Mouse (Mus musculus) C2C12 (cell line): ENCODE data around the gene Eml3. TPM values are rescaled to one million over a fixed set of nuclear protein-coding genes. Genes with fewer than 3 reads are reported as not detected.

Source experiments
- H3K27me3 ChIP-seq: one replicate; pipeline ENCODE4 v1.6.1; 2011; ENCODE audit not compliant: control insufficient read depth, insufficient read depth, insufficient read length
- H3K36me3 ChIP-seq: one replicate; pipeline ENCODE4 v1.6.1; 2011; ENCODE audit not compliant: control insufficient read depth, insufficient read depth
- H3K4me3 ChIP-seq: one replicate; pipeline ENCODE4 v1.5.1; 2011; ENCODE audit warnings: mild to moderate bottlenecking, control low read depth; ENCODE audit not compliant: poor library complexity, insufficient read depth, severe bottlenecking
- H3K79me2 ChIP-seq: one replicate; pipeline ENCODE4 v1.6.1; 2011; ENCODE audit not compliant: control insufficient read depth, insufficient read depth
- H3K79me3 ChIP-seq: one replicate; pipeline ENCODE4 v1.6.1; 2011; ENCODE audit warnings: low read depth, control low read depth
- H3ac ChIP-seq: one replicate; pipeline ENCODE3; 2011; ENCODE audit warnings: low read depth; ENCODE audit not compliant: control insufficient read depth, insufficient read length
- CEBPB ChIP-seq: IDR thresholded peaks from one replicate; pipeline ENCODE4 v1.6.1; 2011; ENCODE audit warnings: low read depth, mild to moderate bottlenecking, control low read depth, moderate library complexity
- CTCF ChIP-seq: IDR thresholded peaks from one replicate; pipeline ENCODE4 v1.5.1; 2011; ENCODE audit not compliant: control insufficient read depth, insufficient read depth, insufficient read length
- FOSL1 ChIP-seq: IDR thresholded peaks from one replicate; pipeline ENCODE4 v1.8.0; 2011; ENCODE audit warnings: mild to moderate bottlenecking, low read length; ENCODE audit not compliant: poor library complexity, insufficient read depth, severe bottlenecking
- MAX ChIP-seq: IDR thresholded peaks from one replicate; pipeline ENCODE4 v1.6.1; 2011; ENCODE audit warnings: mild to moderate bottlenecking, control low read depth
- MYOD1 ChIP-seq: IDR thresholded peaks from one replicate; pipeline ENCODE4 v1.6.1; 2011; ENCODE audit warnings: low read depth; ENCODE audit not compliant: control insufficient read depth, insufficient read length
- MYOG ChIP-seq: IDR thresholded peaks from one replicate; pipeline ENCODE4 v1.6.1; 2011; ENCODE audit not compliant: control insufficient read depth, insufficient read length; ENCODE audit errors: extremely low read depth
- USF1 ChIP-seq: IDR thresholded peaks from one replicate; pipeline ENCODE4 v1.6.1; 2011; ENCODE audit warnings: low read depth, mild to moderate bottlenecking, control low read depth, moderate library complexity
- polyA plus RNA-seq: library from polyadenylated mRNA; unstranded; fragments of >200 nt; fragmentation: generic; extraction: Trizol; gene quantifications from one replicate; pipeline ENCODE4 v1.2.1, GENCODE M21; 2012; ENCODE audit warnings: missing spikeins

The Eml3 gene
- polyA plus RNA-seq, 1 experiment: 28.7 TPM

DNA sequence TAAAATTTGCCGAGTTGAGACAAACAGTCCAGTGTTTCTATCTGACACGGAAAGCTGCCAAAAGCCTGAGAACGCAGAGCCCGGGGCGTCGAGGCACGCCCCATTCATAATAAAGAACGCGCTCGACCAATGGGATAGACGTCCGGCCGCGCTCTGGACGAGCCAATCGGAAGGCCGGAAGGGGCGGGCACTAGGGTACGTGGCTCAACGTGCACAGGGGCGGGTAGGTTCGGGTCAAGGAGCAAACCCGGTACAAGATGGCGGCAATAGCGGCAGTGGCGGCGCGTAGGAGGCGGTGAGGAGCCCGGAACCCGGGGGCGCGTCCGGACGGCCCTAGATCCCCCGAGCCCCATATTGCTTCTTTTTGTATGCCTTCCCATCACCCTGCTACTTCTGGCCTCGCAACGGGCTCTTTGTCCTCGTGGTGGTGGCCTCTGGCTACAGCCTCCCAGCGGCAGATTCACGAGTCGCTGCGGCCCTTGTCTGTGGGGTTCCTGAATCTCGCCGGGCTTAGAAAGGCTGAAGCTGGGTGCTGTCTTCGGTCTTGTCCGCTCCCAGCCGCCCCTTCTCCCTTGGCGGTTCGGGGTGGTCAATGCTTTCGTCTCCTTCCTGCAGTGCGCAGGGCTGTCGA lies 31.4 kb upstream of the Eml3 start, which contains the start of gene Ganab:
Gene Ganab (plus strand): TSS at position 207 of the 631 bp plus-strand sequence.
- Histone ChIP-seq H3K4me3 (peak within 1 kb of the TSS; percentile 100), H3K36me3 (peaks cover 55% of the 10 kb centered on the region), H3ac (peak within 1 kb of the TSS; percentile 99), H3K27me3 (no peaks in the 10 kb centered on the region), H3K79me3 (peaks cover 72% of the 10 kb centered on the region), H3K79me2 (peaks cover 94% of the 10 kb centered on the region)
- TF ChIP-seq MYOG (no peak), USF1 (no peak)

DNA sequence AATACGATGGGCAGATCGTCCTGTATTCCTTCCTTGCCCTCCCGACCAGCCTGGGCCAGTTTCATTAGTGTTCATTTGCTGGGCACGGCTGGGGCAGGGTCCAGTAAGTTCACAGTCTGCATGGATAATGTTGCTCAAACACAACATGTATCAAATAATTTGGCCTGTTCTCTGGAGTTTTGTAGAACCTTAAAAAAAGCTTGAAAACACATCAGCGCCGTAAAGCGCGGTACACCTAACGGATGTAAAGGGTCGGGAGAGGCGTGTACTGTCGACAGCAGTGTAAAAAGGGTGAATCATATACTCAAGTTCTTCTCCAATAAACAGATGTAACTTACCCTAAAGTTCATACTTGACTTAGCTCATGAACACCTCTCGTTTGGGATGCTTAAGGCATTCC lies 30.8 kb upstream of the Eml3 start:
- Histone ChIP-seq H3K27me3 (no peaks in the 10 kb centered on the region), H3K79me2 (peaks cover 88% of the 10 kb centered on the region), H3K4me3 (peak overlapping the region; percentile 100), H3ac (peak overlapping the region; percentile 99), H3K79me3 (peaks cover 66% of the 10 kb centered on the region), H3K36me3 (peaks cover 61% of the 10 kb centered on the region)
- TF ChIP-seq MYOD1: no peak
- no peak for TF ChIP-seq USF1
- TF ChIP-seq MYOG: no peak
- no peak for TF ChIP-seq CTCF
- TF ChIP-seq MAX: no peak
- no peak for TF ChIP-seq CEBPB
- TF ChIP-seq FOSL1: no peak

DNA sequence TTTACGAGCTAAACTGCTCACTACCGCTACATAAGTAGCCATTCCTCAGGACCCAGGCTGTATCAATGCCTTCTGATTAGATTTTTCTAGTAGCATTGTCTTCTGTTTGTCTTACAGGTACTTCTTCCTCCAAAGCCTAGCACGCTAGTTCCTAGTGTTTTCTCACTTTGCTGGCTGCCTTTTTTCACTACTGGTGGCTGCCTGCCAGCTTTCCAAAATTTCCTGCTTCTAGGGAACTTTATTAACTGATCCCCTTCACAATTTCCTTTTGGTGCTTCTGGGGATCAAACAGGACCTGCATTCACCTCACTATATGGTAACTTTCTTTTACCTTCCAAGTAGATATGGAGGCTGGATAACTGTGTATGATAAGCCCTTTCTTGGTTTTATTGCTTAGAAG lies 30.3 kb upstream of the Eml3 start:
- no peaks in the 10 kb centered on the region for H3K27me3 ChIP-seq
- H3K79me3 ChIP-seq: peaks cover 61% of the 10 kb centered on the region
- TF ChIP-seq MYOD1 (no peak), CTCF (no peak)
- peaks cover 66% of the 10 kb centered on the region for H3K36me3 ChIP-seq
- peaks cover 83% of the 10 kb centered on the region for H3K79me2 ChIP-seq
- peak overlapping the region; percentile 1 for H3ac ChIP-seq
- H3K4me3 ChIP-seq: peak overlapping the region; percentile 100

DNA sequence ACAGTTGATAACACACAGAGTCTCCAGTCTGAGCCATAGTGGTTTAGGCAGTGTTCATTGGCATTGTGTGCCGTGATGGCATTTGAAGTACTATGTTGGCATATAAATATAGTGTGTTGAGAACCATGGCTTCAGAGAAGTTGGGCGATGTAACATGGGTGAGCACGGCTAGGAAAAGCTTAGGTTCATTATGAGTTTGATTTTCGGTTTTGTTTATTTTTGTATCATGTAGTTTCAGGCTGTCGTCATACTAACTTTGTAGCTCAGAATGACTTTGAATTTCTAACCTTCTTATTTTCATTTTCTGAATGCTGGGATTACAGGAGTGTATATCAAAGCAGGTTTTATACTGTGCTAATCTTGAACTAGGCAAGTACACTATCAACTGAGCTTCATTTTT lies 25.9 kb upstream of the Eml3 start:
- H3K79me2 ChIP-seq: peaks cover 44% of the 10 kb centered on the region
- H3K27me3 ChIP-seq: no peaks in the 10 kb centered on the region
- peaks cover 74% of the 10 kb centered on the region for H3K36me3 ChIP-seq
- H3K79me3 ChIP-seq: peaks cover 39% of the 10 kb centered on the region
- H3ac ChIP-seq: no peak overlapping the region
- no peak overlapping the region for H3K4me3 ChIP-seq
- TF ChIP-seq MAX (no peak), CEBPB (no peak), CTCF (no peak), FOSL1 (no peak)

GRCm38 (mm10) chr19:8908531-8908930 lies 20.8 kb upstream of the Eml3 start:
- TF ChIP-seq MYOG: no peak
- TF ChIP-seq CEBPB: no peak
- no peak for TF ChIP-seq MYOD1
- no peak for TF ChIP-seq CTCF
- no peak for TF ChIP-seq FOSL1
- no peak for TF ChIP-seq MAX
- no peak for TF ChIP-seq USF1
- H3K27me3 ChIP-seq: no peaks in the 10 kb centered on the region
- peaks cover 3% of the 10 kb centered on the region for H3K79me3 ChIP-seq
- H3K36me3 ChIP-seq: peaks cover 96% of the 10 kb centered on the region
- H3K79me2 ChIP-seq: no peaks in the 10 kb centered on the region
- H3K4me3 ChIP-seq: no peak overlapping the region
- H3ac ChIP-seq: no peak overlapping the region

DNA sequence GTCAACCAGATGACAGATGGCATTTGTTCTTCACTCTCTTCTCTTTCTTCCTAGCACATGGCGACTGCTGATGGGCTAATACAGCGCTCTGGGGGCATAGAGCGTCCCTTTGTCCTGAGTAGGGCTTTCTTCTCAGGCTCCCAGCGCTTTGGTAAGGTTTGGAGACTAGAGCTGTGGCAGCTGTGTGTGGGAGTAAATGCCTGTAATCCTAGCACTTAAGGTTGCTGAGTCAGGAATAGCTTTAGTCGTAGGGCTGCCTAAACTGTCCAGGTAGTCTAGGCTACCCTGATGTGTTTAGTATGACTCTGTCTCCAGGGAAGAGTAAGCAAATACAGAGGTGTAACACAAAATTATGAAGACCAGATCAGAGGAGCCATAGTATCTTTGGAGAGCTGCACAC lies 17.5 kb upstream of the Eml3 start:
- H3ac ChIP-seq: no peak overlapping the region
- no peaks in the 10 kb centered on the region for H3K27me3 ChIP-seq
- no peak for TF ChIP-seq MAX
- TF ChIP-seq MYOD1: no peak
- no peak for TF ChIP-seq MYOG
- TF ChIP-seq FOSL1: no peak
- peaks cover 3% of the 10 kb centered on the region for H3K79me3 ChIP-seq
- H3K36me3 ChIP-seq: peaks cover 100% of the 10 kb centered on the region
- no peaks in the 10 kb centered on the region for H3K79me2 ChIP-seq
- no peak overlapping the region for H3K4me3 ChIP-seq
